ENCODE assay signal across 9 mouse cellular contexts in genomic region chr2:180996436-180996835, GRCm38 (mm10). TPM values are rescaled to one million over a fixed set of nuclear protein-coding genes. Genes with fewer than 3 reads are reported as not detected.
DNase-seq lines count a peak whose midpoint lies in the region; ATAC-seq and TF ChIP-seq lines count a peak whose summit lies in the region.
"Had no signal": no experiment of that assay in that cellular context is flagged by ENCODE, and none has a peak within 500 bp of the region (broad histone marks: within the 10 kb centered on the region; RNA-seq: fewer than 3 reads in every experiment).

No protein-coding gene starts in this region.

- H3K4me3 ChIP-seq in testis, adult 2 months (ENCODE audit: control insufficient read depth, low read depth, low read length) = no peak overlapping the region
- no peak overlapping the region for H3K4me3 ChIP-seq in forebrain, postnatal 0 days (ENCODE audit: low read depth, low read length)
- H3K4me3 ChIP-seq in intestine, embryonic 16.5 days (ENCODE audit: low read length) = no peak overlapping the region
- H3K4me3 ChIP-seq: erythroblast, embryonic 14.5 days had no signal

- H3K9ac ChIP-seq in forebrain, postnatal 0 days = no peak overlapping the region
- no peak overlapping the region for H3K9ac ChIP-seq in intestine, embryonic 16.5 days (ENCODE audit: low read depth, low read length)

- TF ChIP-seq POLR2A in testis, adult 2 months (IDR thresholded peaks at IDR 0.05; ENCODE audit: control insufficient read depth, low read depth, low read length) = no peak

- H3K27me3 ChIP-seq in testis, adult 2 months (ENCODE audit: control insufficient read depth, insufficient read depth, low read length) = no peaks in the 10 kb centered on the region
- H3K27me3 ChIP-seq in forebrain, postnatal 0 days (ENCODE audit: insufficient read depth, low read length) = no peaks in the 10 kb centered on the region
- H3K27me3 ChIP-seq in intestine, embryonic 16.5 days (replicated peaks; ENCODE audit: control insufficient read depth, insufficient read depth, low read length) = no peaks in the 10 kb centered on the region

- no peaks in the 10 kb centered on the region for H3K4me1 ChIP-seq in testis, adult 2 months (ENCODE audit: control insufficient read depth, insufficient read depth, low read length)
- no peaks in the 10 kb centered on the region for H3K4me1 ChIP-seq in forebrain, postnatal 0 days (ENCODE audit: insufficient read depth)
- H3K4me1 ChIP-seq in intestine, embryonic 16.5 days (ENCODE audit: control insufficient read depth, insufficient read depth, low read length) = no peaks in the 10 kb centered on the region

- intact Hi-C loops in left cerebral cortex, postnatal 14 days (cut with DNase I) = loop anchor here (1.0 kb wide), 1 partner anchor 64 kb away; no protein-coding TSS in a partner anchor

- TF ChIP-seq CTCF in testis, adult 2 months (IDR thresholded peaks at IDR 0.05; ENCODE audit: control insufficient read depth, insufficient read depth, insufficient replicate concordance, low read depth, low read length) = peak; percentile 72; the same call in 1 of the 2 replicates
- peak; percentile 96 for TF ChIP-seq CTCF in forebrain, postnatal 0 days (IDR thresholded peaks at IDR 0.05; ENCODE audit: low read depth)

- 15% methylated on average over 5 of the region's 5 CpGs for WGBS in forebrain, postnatal 0 days
- 14% methylated on average over 5 of the region's 5 CpGs for WGBS in intestine, embryonic 16.5 days

- peak; percentile 84 for ATAC-seq in forebrain, postnatal 0 days
- ATAC-seq in intestine, embryonic 16.5 days = peak; percentile 54; the same call in 1 of the 2 replicates
- ATAC-seq in monocyte, adult 5-6 weeks (replicated peaks; ENCODE audit: insufficient number of reproducible peaks, low FRiP score, low TSS enrichment, poor library complexity, severe bottlenecking) = no peak

- H3K9me3 ChIP-seq in forebrain, postnatal 0 days (ENCODE audit: low read length) = no peaks in the 10 kb centered on the region
- no peaks in the 10 kb centered on the region for H3K9me3 ChIP-seq in intestine, embryonic 16.5 days (ENCODE audit: control insufficient read depth, low read length)

- H3K36me3 ChIP-seq in testis, adult 2 months (ENCODE audit: control insufficient read depth, insufficient read depth, low read length) = no peaks in the 10 kb centered on the region; the same call in 1 of the 2 replicates
- H3K36me3 ChIP-seq in forebrain, postnatal 0 days (ENCODE audit: insufficient read depth) = no peaks in the 10 kb centered on the region
- no peaks in the 10 kb centered on the region for H3K36me3 ChIP-seq in intestine, embryonic 16.5 days (ENCODE audit: control insufficient read depth, insufficient read depth, low read length)

- H3K27ac ChIP-seq in testis, adult 2 months (ENCODE audit: control insufficient read depth, insufficient read depth, low read depth, low read length) = no peak overlapping the region
- H3K27ac ChIP-seq in forebrain, postnatal 0 days (ENCODE audit: low read depth, low read length) = no peak overlapping the region
- H3K27ac ChIP-seq in intestine, embryonic 16.5 days (ENCODE audit: low read length) = no peak overlapping the region

- no peak for DNase-seq in testis, postnatal 10 days (ENCODE audit: low spot score)
- DNase-seq in cerebellum, adult 18-20 months = peak; percentile 56 to 63
- DNase-seq in forebrain, postnatal 0 days = peak; percentile 77
- peak; percentile 68 to 83 for DNase-seq in left cerebral cortex, postnatal 14 days (ENCODE audit: low spot score in 2 of 2)
- peak; percentile 51 for DNase-seq in naive thymus-derived CD4-positive, alpha-beta T cell, adult 2 months (ENCODE audit: low read depth)

- no peak overlapping the region for H3K4me2 ChIP-seq in forebrain, postnatal 0 days (ENCODE audit: low read depth)
- H3K4me2 ChIP-seq in intestine, embryonic 16.5 days (ENCODE audit: low read depth, low read length) = no peak overlapping the region

RNA-seq across cellular contexts. Expression of gene Col20a1, which starts 10.1 kb away (rescaled TPM):
- polyA plus RNA-seq in testis, adult 2 months (2012; rRNA removed) = 52.3 and 57.4 TPM in 2 replicates
- 0.23 and 0.29 TPM in 2 replicates for total RNA-seq in forebrain, postnatal 0 days (2014; rRNA removed)
- 0.09 and 0.17 TPM in 2 replicates for polyA plus RNA-seq in forebrain, postnatal 0 days (2015; fragmentation: Nextera tagmentation; extraction: Ambion mirVana)
- 0.27 and 0.61 TPM in 2 replicates for polyA plus RNA-seq in intestine, embryonic 16.5 days (2015; fragmentation: Nextera tagmentation; extraction: Ambion mirVana)
- 1 to 10 TPM; 1.6 to 2.4 TPM for total RNA-seq in left cerebral cortex, postnatal 14 days (2021)
- total RNA-seq in monocyte, adult 5-6 weeks (2017) = 0.68 to 1.5 TPM (median 1.1 TPM) in 3 replicates

RNA-seq across cellular contexts. Expression of gene Arfgap1, which starts 29.4 kb away (rescaled TPM):
- polyA plus RNA-seq in testis, adult 2 months (2012; rRNA removed) = 31.2 and 32.2 TPM in 2 replicates
- total RNA-seq in forebrain, postnatal 0 days (2014; rRNA removed) = 111 and 124 TPM in 2 replicates
- 93.4 and 110 TPM in 2 replicates for polyA plus RNA-seq in forebrain, postnatal 0 days (2015; fragmentation: Nextera tagmentation; extraction: Ambion mirVana)
- 74.2 and 82.4 TPM in 2 replicates for polyA plus RNA-seq in intestine, embryonic 16.5 days (2015; fragmentation: Nextera tagmentation; extraction: Ambion mirVana)
- 100 to 1,000 TPM; 136 to 137 TPM for total RNA-seq in left cerebral cortex, postnatal 14 days (2021)
- total RNA-seq in monocyte, adult 5-6 weeks (2017) = 57.8 to 60.2 TPM (median 58.8 TPM) in 3 replicates

RNA-seq across cellular contexts. Expression of gene Nkain4, which starts 41.9 kb away (rescaled TPM):
- polyA plus RNA-seq in testis, adult 2 months (2012; rRNA removed) = 2.3 and 3.7 TPM in 2 replicates
- total RNA-seq in forebrain, postnatal 0 days (2014; rRNA removed) = 35.9 and 43.7 TPM in 2 replicates
- 80.9 and 87.5 TPM in 2 replicates for polyA plus RNA-seq in forebrain, postnatal 0 days (2015; fragmentation: Nextera tagmentation; extraction: Ambion mirVana)
- polyA plus RNA-seq in intestine, embryonic 16.5 days (2015; fragmentation: Nextera tagmentation; extraction: Ambion mirVana) = 29.9 and 32.5 TPM in 2 replicates
- 10 to 100 TPM; 35.7 to 45.1 TPM for total RNA-seq in left cerebral cortex, postnatal 14 days (2021)
- total RNA-seq in monocyte, adult 5-6 weeks (2017) = not detected in 3 replicates
- polyA plus RNA-seq: erythroblast, embryonic 14.5 days had no signal

RNA-seq across cellular contexts. Expression of gene Chrna4, which starts 46.9 kb away (rescaled TPM):
- polyA plus RNA-seq in testis, adult 2 months (2012; rRNA removed) = 0.91 and 1.0 TPM in 2 replicates
- total RNA-seq in forebrain, postnatal 0 days (2014; rRNA removed) = 14.9 and 17.8 TPM in 2 replicates
- 12.1 and 24.2 TPM in 2 replicates for polyA plus RNA-seq in forebrain, postnatal 0 days (2015; fragmentation: Nextera tagmentation; extraction: Ambion mirVana)
- 0.51 and 0.70 TPM in 2 replicates for polyA plus RNA-seq in intestine, embryonic 16.5 days (2015; fragmentation: Nextera tagmentation; extraction: Ambion mirVana)
- total RNA-seq in left cerebral cortex, postnatal 14 days (2021) = 10 to 100 TPM; 34.3 to 41.3 TPM
- total RNA-seq in monocyte, adult 5-6 weeks (2017) = not detected in 3 replicates
- polyA plus RNA-seq: erythroblast, embryonic 14.5 days had no signal

Comparison
In these comparisons a context has a peak if more than half of its experiments do, and no peak if none do; other contexts are left out.
1. RNA of gene Nkain4, which starts 41.9 kb away (total RNA-seq): 35.7 to 45.1 TPM in left cerebral cortex, postnatal 14 days and 35.9 to 43.7 TPM in forebrain, postnatal 0 days; not detected in monocyte, adult 5-6 weeks; every median in the first group is over 10 times any median in the second.